Mouse (Mus musculus) limb, embryonic 11.5 days (tissue): ENCODE results near the gene Olfr95. TPM values are rescaled to one million over a fixed set of nuclear protein-coding genes. Genes with fewer than 3 reads are reported as not detected.
"Not testable (repeated sequence)": the region's sequence is repeated elsewhere in the genome, so short reads cannot be mapped to it uniquely, and the experiment has no call there.

Experiments
- ATAC-seq: fragments of 200-750 bp; cut with Nextera tagmentation; 2 replicates; pipeline ENCODE4 v1.8.0; 2017; ENCODE audit warnings: low read depth; ENCODE audit not compliant: insufficient number of reproducible peaks, low FRiP score, low TSS enrichment
- DNase-seq: peaks from one replicate; pipeline ENCODE4 v3.0.0-alpha.2; 2015; ENCODE audit warnings: low spot score
- H3K27ac ChIP-seq: fragments of 300-500 bp; sonication (generic); replicated peaks from 2 replicates; pipeline ENCODE4 v1.5.1; 2014; ENCODE audit warnings: low read depth, mild to moderate bottlenecking, low read length
- H3K27me3 ChIP-seq: fragments of 300-500 bp; sonication (generic); 2 replicates; pipeline ENCODE4 v1.6.1; 2014; ENCODE audit warnings: mild to moderate bottlenecking, low read length, mixed read lengths; ENCODE audit not compliant: control insufficient read depth, insufficient read depth
- H3K36me3 ChIP-seq: fragments of 300-500 bp; sonication (generic); 2 replicates; pipeline ENCODE4 v1.6.1; 2014; ENCODE audit warnings: mild to moderate bottlenecking, low read length, moderate library complexity, mixed read lengths; ENCODE audit not compliant: control insufficient read depth, insufficient read depth
- H3K4me1 ChIP-seq: fragments of 300-500 bp; sonication (generic); 2 replicates; pipeline ENCODE4 v1.6.1; 2014; ENCODE audit warnings: low read length, mixed read lengths; ENCODE audit not compliant: control insufficient read depth, insufficient read depth
- H3K4me2 ChIP-seq: fragments of 300-500 bp; sonication (generic); 2 replicates; pipeline ENCODE4 v1.6.1; 2014; ENCODE audit warnings: low read depth, mild to moderate bottlenecking, moderate library complexity; ENCODE audit not compliant: severe bottlenecking
- H3K4me3 ChIP-seq: fragments of 300-500 bp; sonication (generic); 2 replicates; pipeline ENCODE4 v1.5.1; 2014; ENCODE audit warnings: low read depth, low read length
- H3K9ac ChIP-seq: fragments of 300-500 bp; sonication (generic); 2 replicates; pipeline ENCODE4 v1.6.1; 2014; ENCODE audit warnings: mild to moderate bottlenecking, low read length
- H3K9me3 ChIP-seq: fragments of 300-500 bp; sonication (generic); 2 replicates; pipeline ENCODE4 v1.6.1; 2016; ENCODE audit warnings: low read length; ENCODE audit not compliant: control insufficient read depth
- WGBS: fragments of 180-500 bp; shearing (Covaris S2); extraction: QIAGEN DNeasy Blood & Tissue Kit; methylation state at CpG from one replicate; pipeline ENCODE4 v1.1.7; 2014; 5-methylcytosine and 5-hydroxymethylcytosine counted together
- polyA plus RNA-seq: library from polyadenylated mRNA; unstranded; fragments of >200 nt; fragmentation: Nextera tagmentation; extraction: Ambion mirVana; gene quantifications from 2 replicates; pipeline ENCODE4 v1.2.1, GENCODE M21; 2014

The Olfr95 gene
- polyA plus RNA-seq: not detected in 2 replicates

- no peak for ATAC-seq
These were observed at the start of gene Olfr95 for GRCm38 (mm10) chr17:37213018-37213417. Olfr95 (minus strand) TSS chr17:37213118.

GRCm38 (mm10) chr17:37250544-37250943 is 37.6 kb upstream of the Olfr95 start:
- Histone ChIP-seq H3K4me2 (no peak overlapping the region), H3K9ac (no peak overlapping the region), H3K4me1 (no peaks in the 10 kb centered on the region), H3K4me3 (no peak overlapping the region), H3K9me3 (no peaks in the 10 kb centered on the region), H3K27ac (no peak overlapping the region), H3K36me3 (no peaks in the 10 kb centered on the region), H3K27me3 (no peaks in the 10 kb centered on the region)
- 4% methylated on average over 1 of the region's 1 CpGs for WGBS
- DNase-seq (no peak), ATAC-seq (no peak)

More at GRCm38 (mm10) chr17:37213018-37213417, at the start of gene Olfr95:
- WGBS: 68% methylated on average over 3 of the region's 3 CpGs
- H3K27me3 ChIP-seq: peaks cover 10% of the 10 kb centered on the region; the same call in 1 of the 2 replicates
- no peaks in the 10 kb centered on the region for H3K4me1 ChIP-seq
- DNase-seq: no peak
- no peaks in the 10 kb centered on the region for H3K9me3 ChIP-seq
- no peak within 1 kb of the TSS for H3K9ac ChIP-seq
- H3K27ac ChIP-seq: no peak within 1 kb of the TSS
- no peaks in the 10 kb centered on the region for H3K36me3 ChIP-seq
- no peak within 1 kb of the TSS for H3K4me3 ChIP-seq
- no peak within 1 kb of the TSS for H3K4me2 ChIP-seq

GRCm38 (mm10) chr17:37249460-37249859 is 36.5 kb upstream of the Olfr95 start:
- H3K27me3 ChIP-seq: no peaks in the 10 kb centered on the region
- H3K9ac ChIP-seq: no peak overlapping the region
- DNase-seq (no peak), ATAC-seq (no peak)
- no peak overlapping the region for H3K4me2 ChIP-seq
- no peak overlapping the region for H3K4me3 ChIP-seq
- no peaks in the 10 kb centered on the region for H3K4me1 ChIP-seq
- no peaks in the 10 kb centered on the region for H3K9me3 ChIP-seq
- H3K36me3 ChIP-seq: no peaks in the 10 kb centered on the region
- no peak overlapping the region for H3K27ac ChIP-seq

GRCm38 (mm10) chr17:37246715-37247114 is 33.8 kb upstream of the Olfr95 start:
- Histone ChIP-seq H3K4me3 (no peak overlapping the region), H3K4me2 (no peak overlapping the region), H3K36me3 (no peaks in the 10 kb centered on the region), H3K9me3 (no peaks in the 10 kb centered on the region), H3K4me1 (no peaks in the 10 kb centered on the region), H3K9ac (no peak overlapping the region), H3K27ac (no peak overlapping the region), H3K27me3 (no peaks in the 10 kb centered on the region)
- no peak for ATAC-seq
- no peak for DNase-seq
- 33% methylated on average over 5 of the region's 5 CpGs for WGBS

GRCm38 (mm10) chr17:37242198-37242597 is 29.3 kb upstream of the Olfr95 start:
- no peak overlapping the region for H3K9ac ChIP-seq
- H3K4me2 ChIP-seq: no peak overlapping the region
- H3K9me3 ChIP-seq: no peaks in the 10 kb centered on the region
- no peaks in the 10 kb centered on the region for H3K27me3 ChIP-seq
- no peak overlapping the region for H3K27ac ChIP-seq
- no peaks in the 10 kb centered on the region for H3K4me1 ChIP-seq
- H3K4me3 ChIP-seq: no peak overlapping the region
- ATAC-seq (no peak), DNase-seq (no peak)
- H3K36me3 ChIP-seq: no peaks in the 10 kb centered on the region
- WGBS: 62% methylated on average over 3 of the region's 3 CpGs

GRCm38 (mm10) chr17:37237230-37237629 is 24.3 kb upstream of the Olfr95 start, which contains the start of gene Olfr97:
Olfr97 (minus strand) TSS chr17:37237330.
- 89% methylated on average over 2 of the region's 2 CpGs for WGBS
- DNase-seq: not testable (repeated sequence)

GRCm38 (mm10) chr17:37221879-37222278 is 9.0 kb upstream of the Olfr95 start:
- Histone ChIP-seq H3K9me3 (no peaks in the 10 kb centered on the region), H3K36me3 (no peaks in the 10 kb centered on the region), H3K4me3 (no peak overlapping the region), H3K9ac (no peak overlapping the region), H3K27me3 (no peaks in the 10 kb centered on the region), H3K27ac (no peak overlapping the region), H3K4me1 (no peaks in the 10 kb centered on the region), H3K4me2 (no peak overlapping the region)
- ATAC-seq (no peak), DNase-seq (no peak)
- 21% methylated on average over 1 of the region's 1 CpGs for WGBS

More at GRCm38 (mm10) chr17:37237230-37237629, 24.3 kb upstream of the Olfr95 start, which contains the start of gene Olfr97:
- not testable (repeated sequence) for H3K27me3 ChIP-seq, H3K9ac ChIP-seq, H3K4me1 ChIP-seq, H3K4me3 ChIP-seq, H3K9me3 ChIP-seq, H3K4me2 ChIP-seq, ATAC-seq, H3K36me3 ChIP-seq, H3K27ac ChIP-seq

- Histone ChIP-seq H3K4me1 (no peaks in the 10 kb centered on the region), H3K9ac (no peak within 1 kb of the TSS), H3K9me3 (no peaks in the 10 kb centered on the region), H3K27me3 (no peaks in the 10 kb centered on the region), H3K4me2 (no peak within 1 kb of the TSS), H3K36me3 (no peaks in the 10 kb centered on the region), H3K4me3 (no peak within 1 kb of the TSS), H3K27ac (no peak within 1 kb of the TSS)
- 74% methylated on average over 4 of the region's 4 CpGs for WGBS
- DNase-seq (no peak), ATAC-seq (no peak)
These were observed 6.9 kb upstream of the Olfr95 start, which contains the start of gene Olfr96 for GRCm38 (mm10) chr17:37219846-37220245. Olfr96 (plus strand) TSS chr17:37220146.

GRCm38 (mm10) chr17:37218486-37218885 is 5.6 kb upstream of the Olfr95 start:
- 79% methylated on average over 3 of the region's 3 CpGs for WGBS
- Histone ChIP-seq H3K36me3 (no peaks in the 10 kb centered on the region), H3K4me2 (no peak overlapping the region), H3K9ac (no peak overlapping the region), H3K4me1 (no peaks in the 10 kb centered on the region), H3K27me3 (no peaks in the 10 kb centered on the region), H3K4me3 (no peak overlapping the region), H3K27ac (no peak overlapping the region), H3K9me3 (no peaks in the 10 kb centered on the region)
- no peak for ATAC-seq
- DNase-seq: no peak
